Mouse (Mus musculus) heart, postnatal 36 days (tissue): ENCODE data around the gene Slc4a8. TPM values are rescaled to one million over a fixed set of nuclear protein-coding genes. Genes with fewer than 3 reads are reported as not detected.

Experiments used
- DNase-seq, 2 experiments: peaks; one replicate each; pipeline ENCODE4 v3.0.0; 2021 to 2022
- intact Hi-C: fragments of 180-260 bp; cut with DNase I; formaldehyde crosslinking; loops from one replicate; pipeline ENCODE4 v1.15.1; 2025
- total RNA-seq, 2 experiments: library from RNA; stranded (reverse); gene quantifications; 2 replicates each; pipeline ENCODE4 v1.2.3; 2021

Slc4a8 gene
- total RNA-seq, 2 experiments from 2014 or later, result 2.3 to 2.7 TPM

GRCm38 (mm10) chr15:100873155-100873554 lies 111.6 kb downstream of the Slc4a8 start:
- DNase-seq, result peak; percentile 39 to 69
- intact Hi-C loops, result no loop called here

Other genes starting within 250 kb of the Slc4a8 start
- gene Tfcp2, start 209.7 kb upstream of the Slc4a8 start, total RNA-seq, result 10 to 100 TPM; 11.9 to 13.4 TPM
- gene Pou6f1, start 161.8 kb upstream of the Slc4a8 start, total RNA-seq, result 10 to 100 TPM; 10.8 to 13.3 TPM
- gene Dazap2, start 146.4 kb upstream of the Slc4a8 start, total RNA-seq, result 100 to 1,000 TPM; 161 to 177 TPM
- 10 to 100 TPM; 13.7 to 15.8 TPM for gene Smagp, start 124.8 kb upstream of the Slc4a8 start, total RNA-seq
- gene Bin2, start 92.2 kb upstream of the Slc4a8 start, total RNA-seq, result 1 to 10 TPM; 1.6 TPM
- under 1 TPM in 1 of 2 experiments, not detected in 1; 0.98 TPM for gene Cela1, start 73.8 kb upstream of the Slc4a8 start, total RNA-seq
- gene Galnt6, start 32.4 kb upstream of the Slc4a8 start, total RNA-seq, result under 1 TPM; 0.72 to 0.98 TPM
- under 1 TPM in 1 of 2 experiments, not detected in 1; 0.56 TPM for gene Scn8a, start 108.1 kb downstream of the Slc4a8 start, total RNA-seq